8 mouse cellular contexts compared by ENCODE assay signal in genomic region chr2:166035725-166036124, GRCm38 (mm10). TPM values are rescaled to one million over a fixed set of nuclear protein-coding genes. Genes with fewer than 3 reads are reported as not detected.
DNase-seq lines count a peak whose midpoint lies in the region; ATAC-seq and TF ChIP-seq lines count a peak whose summit lies in the region.

No protein-coding gene starts in this region.

- no peak overlapping the region for H3K4me3 ChIP-seq in embryonic fibroblast, embryonic 13.5 days (ENCODE audit: insufficient read depth, low read length)
- no peak overlapping the region for H3K4me3 ChIP-seq in kidney, adult 2 months (ENCODE audit: insufficient read depth, low read depth, low read length)

- no peak for TF ChIP-seq POLR2A in embryonic fibroblast, embryonic 13.5 days (IDR thresholded peaks at IDR 0.05; ENCODE audit: low read depth, low read length)
- no peak for TF ChIP-seq POLR2A in kidney, adult 2 months (IDR thresholded peaks at IDR 0.05; ENCODE audit: low read depth, low read length)

- no peak overlapping the region for H3K27ac ChIP-seq in embryonic fibroblast, embryonic 13.5 days (ENCODE audit: insufficient read depth, low read length)
- H3K27ac ChIP-seq in kidney, adult 2 months (ENCODE audit: insufficient read depth, low read depth, low read length) = no peak overlapping the region

- DNase-seq in cerebellum, adult 11-12 months = peak; percentile 13
- peak; percentile 77 for DNase-seq in urinary bladder, postnatal 14 days (ENCODE audit: low spot score)
- DNase-seq in urinary bladder, adult 2 months (ENCODE audit: low spot score) = no peak
- peak; percentile 80 for DNase-seq in kidney, adult 2 months
- DNase-seq in urinary bladder, postnatal 36 days (ENCODE audit: low spot score in 2 of 2) = peak; percentile 59 to 71

- H3K36me3 ChIP-seq in kidney, adult 2 months (ENCODE audit: control insufficient read depth, insufficient read depth, low read length) = no peaks in the 10 kb centered on the region

- peak; percentile 31; the same call in 1 of the 2 replicates for TF ChIP-seq CTCF in embryonic fibroblast, embryonic 13.5 days (IDR thresholded peaks at IDR 0.05; ENCODE audit: borderline replicate concordance, insufficient read depth, low read length)
- peak; percentile 82 for TF ChIP-seq CTCF in kidney, adult 2 months (conservative IDR thresholded peaks at IDR 0.05; ENCODE audit: insufficient read depth, insufficient read length, low read depth, low read length)

- H3K27me3 ChIP-seq in kidney, adult 2 months (replicated peaks; ENCODE audit: control insufficient read depth, insufficient read depth, low read length) = no peaks in the 10 kb centered on the region

- WGBS in kidney, adult 2 months = 46% methylated on average over 3 of the region's 3 CpGs

- no peaks in the 10 kb centered on the region for H3K4me1 ChIP-seq in embryonic fibroblast, embryonic 13.5 days (ENCODE audit: control insufficient read depth, insufficient read depth, low read length)
- H3K4me1 ChIP-seq in kidney, adult 2 months (ENCODE audit: control insufficient read depth, insufficient read depth, low read length) = peaks cover 35% of the 10 kb centered on the region

- ATAC-seq in cerebellum, adult (ENCODE audit: insufficient number of reproducible peaks, low FRiP score, low TSS enrichment) = no peak
- peak; percentile 64 for ATAC-seq in megakaryocyte-erythroid progenitor cell, adult 5-6 weeks (replicated peaks; ENCODE audit: low FRiP score, low TSS enrichment, poor library complexity, severe bottlenecking)

RNA-seq across cellular contexts. Expression of gene Ncoa3, which starts 43.3 kb away (rescaled TPM):
- 34.9 and 36.8 TPM in 2 replicates for polyA plus RNA-seq in urinary bladder, adult 2 months (2012; rRNA removed)
- 21.6 and 27.2 TPM in 2 replicates for polyA plus RNA-seq in embryonic fibroblast, embryonic 13.5 days (2011; ENCODE audit: insufficient read length, low read depth, missing spikeins)
- polyA plus RNA-seq in kidney, adult 2 months (2012; rRNA removed) = 36.3 and 42.0 TPM in 2 replicates
- total RNA-seq in megakaryocyte-erythroid progenitor cell, adult 5-6 weeks (2014; fragmentation: Nextera tagmentation) = 8.3 and 21.1 TPM in 2 replicates
- 8.8 and 15.9 TPM in 2 replicates for total RNA-seq in megakaryocyte-erythroid progenitor cell, adult 5-6 weeks (2017)
